In the genomic region with DNA sequence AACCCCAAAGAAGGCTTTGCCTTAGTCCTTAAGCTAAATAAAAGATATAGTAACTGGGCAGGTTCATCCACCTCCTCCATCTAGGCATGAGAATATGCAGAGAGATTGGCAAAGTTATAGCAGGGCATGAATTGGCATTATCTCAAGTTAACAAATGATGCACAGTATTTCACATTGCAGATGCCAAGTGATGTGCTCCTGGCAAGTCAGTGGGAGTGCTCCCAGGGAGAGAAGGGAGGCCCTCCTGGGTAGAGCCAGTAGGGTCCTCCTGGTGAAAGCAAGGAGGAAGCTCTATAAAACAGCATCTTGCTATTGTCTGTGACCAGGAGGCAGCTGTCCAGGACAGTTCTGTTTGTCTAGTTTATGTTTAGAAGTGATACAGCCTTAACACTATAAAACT, we compare ENCODE assay signal across 25 mouse cellular contexts.
A peak's percentile ranks its signal among the peaks of the same experiment; 100 is the strongest.
DNase-seq lines count a peak whose midpoint lies in the region; ATAC-seq and TF ChIP-seq lines count a peak whose summit lies in the region.
"Had no signal": no experiment of that assay in that cellular context is flagged by ENCODE, and none has a peak within 500 bp of the region (broad histone marks: within the 10 kb centered on the region; RNA-seq: fewer than 3 reads in every experiment).

No protein-coding gene starts in this region.

- no peaks in the 10 kb centered on the region for H3K4me1 ChIP-seq in forebrain, embryonic 13.5 days
- H3K4me1 ChIP-seq in forebrain, embryonic 12.5 days = no peaks in the 10 kb centered on the region
- H3K4me1 ChIP-seq in forebrain, embryonic 15.5 days = peaks cover 10% of the 10 kb centered on the region; the same call in 1 of the 2 replicates
- H3K4me1 ChIP-seq in forebrain, embryonic 10.5 days = no peaks in the 10 kb centered on the region
- no peaks in the 10 kb centered on the region for H3K4me1 ChIP-seq in forebrain, postnatal 0 days (ENCODE audit: insufficient read depth)

- ATAC-seq in forebrain, embryonic 13.5 days = no peak
- ATAC-seq in forebrain, embryonic 12.5 days (ENCODE audit: low FRiP score) = no peak
- ATAC-seq in forebrain, embryonic 15.5 days (replicated peaks) = peak; percentile 53; the same call in 1 of the 2 replicates
- ATAC-seq in forebrain, postnatal 0 days = no peak
- ATAC-seq: activated CD4-positive, CD25-positive, alpha-beta regulatory T cell, adult 4 months; CD4-positive, CD25-positive, alpha-beta regulatory T cell, adult 4 months; Patski had no signal

- no peak overlapping the region for H3K9ac ChIP-seq in forebrain, embryonic 13.5 days
- H3K9ac ChIP-seq in forebrain, embryonic 12.5 days = no peak overlapping the region
- H3K9ac ChIP-seq in forebrain, embryonic 15.5 days (replicated peaks) = no peak overlapping the region
- H3K9ac ChIP-seq in forebrain, postnatal 0 days = no peak overlapping the region
- H3K9ac ChIP-seq: embryonic facial prominence, embryonic 13.5 days; embryonic facial prominence, embryonic 15.5 days had no signal

- H3K27me3 ChIP-seq in forebrain, embryonic 13.5 days = no peaks in the 10 kb centered on the region
- no peaks in the 10 kb centered on the region for H3K27me3 ChIP-seq in forebrain, embryonic 12.5 days
- no peaks in the 10 kb centered on the region for H3K27me3 ChIP-seq in forebrain, embryonic 15.5 days
- no peaks in the 10 kb centered on the region for H3K27me3 ChIP-seq in forebrain, embryonic 10.5 days (ENCODE audit: poor library complexity, severe bottlenecking)
- H3K27me3 ChIP-seq in forebrain, postnatal 0 days (ENCODE audit: insufficient read depth, low read length) = no peaks in the 10 kb centered on the region
- H3K27me3 ChIP-seq: CH12.LX; embryonic facial prominence, embryonic 13.5 days; embryonic facial prominence, embryonic 15.5 days; Patski had no signal

- TF ChIP-seq CTCF in forebrain, postnatal 0 days (IDR thresholded peaks at IDR 0.05; ENCODE audit: low read depth) = no peak

- H3K27ac ChIP-seq in forebrain, embryonic 13.5 days = peak overlapping the region; percentile 67
- H3K27ac ChIP-seq in forebrain, embryonic 12.5 days = no peak overlapping the region
- peak overlapping the region; percentile 68 for H3K27ac ChIP-seq in forebrain, embryonic 15.5 days (replicated peaks)
- no peak overlapping the region for H3K27ac ChIP-seq in forebrain, embryonic 10.5 days
- H3K27ac ChIP-seq in forebrain, postnatal 0 days (ENCODE audit: low read depth, low read length) = peak overlapping the region; percentile 66
- H3K27ac ChIP-seq: embryonic facial prominence, embryonic 13.5 days; embryonic facial prominence, embryonic 15.5 days had no signal

- intact Hi-C loops in heart, postnatal 10 days (cut with DNase I) = no loop called here

- DNase-seq in forebrain, embryonic 10.5 days (ENCODE audit: extremely low spot score, low spot score) = no peak
- no peak for DNase-seq in forebrain, postnatal 0 days
- DNase-seq in heart, postnatal 10 days = no peak
- DNase-seq: adrenal gland, adult 8-10 months; adrenal gland, postnatal 14 days; adrenal gland, postnatal 36 days; B cell, adult 2 months; cerebellum, adult 11 months; cerebellum, adult 18-20 months; cerebellum, adult 8-10 months; cerebellum, adult 9-11 months; cerebellum, postnatal 14 days; cerebellum, postnatal 36 days; embryo, embryonic 11 days had no signal

- H3K9me3 ChIP-seq in forebrain, embryonic 13.5 days (replicated peaks) = no peaks in the 10 kb centered on the region
- H3K9me3 ChIP-seq in forebrain, embryonic 12.5 days = no peaks in the 10 kb centered on the region
- H3K9me3 ChIP-seq in forebrain, embryonic 15.5 days = no peaks in the 10 kb centered on the region
- no peaks in the 10 kb centered on the region for H3K9me3 ChIP-seq in forebrain, embryonic 10.5 days
- no peaks in the 10 kb centered on the region for H3K9me3 ChIP-seq in forebrain, postnatal 0 days (ENCODE audit: low read length)
- H3K9me3 ChIP-seq: embryonic facial prominence, embryonic 13.5 days; embryonic facial prominence, embryonic 15.5 days had no signal

- no peaks in the 10 kb centered on the region for H3K36me3 ChIP-seq in forebrain, embryonic 13.5 days (ENCODE audit: poor library complexity, severe bottlenecking)
- no peaks in the 10 kb centered on the region for H3K36me3 ChIP-seq in forebrain, embryonic 12.5 days (replicated peaks)
- H3K36me3 ChIP-seq in forebrain, embryonic 15.5 days = no peaks in the 10 kb centered on the region
- no peaks in the 10 kb centered on the region for H3K36me3 ChIP-seq in forebrain, embryonic 10.5 days (replicated peaks)
- H3K36me3 ChIP-seq in forebrain, postnatal 0 days (ENCODE audit: insufficient read depth) = no peaks in the 10 kb centered on the region
- H3K36me3 ChIP-seq: embryonic facial prominence, embryonic 13.5 days; embryonic facial prominence, embryonic 15.5 days; G1E had no signal

- H3K4me3 ChIP-seq in forebrain, embryonic 13.5 days = no peak overlapping the region
- H3K4me3 ChIP-seq in forebrain, embryonic 12.5 days (replicated peaks) = no peak overlapping the region
- H3K4me3 ChIP-seq in forebrain, embryonic 15.5 days = no peak overlapping the region
- no peak overlapping the region for H3K4me3 ChIP-seq in forebrain, embryonic 10.5 days
- H3K4me3 ChIP-seq in forebrain, postnatal 0 days (ENCODE audit: low read depth, low read length) = no peak overlapping the region
- H3K4me3 ChIP-seq: embryonic facial prominence, embryonic 13.5 days; embryonic facial prominence, embryonic 15.5 days; erythroblast, embryonic 14.5 days had no signal

- no peak overlapping the region for H3K4me2 ChIP-seq in forebrain, embryonic 13.5 days
- H3K4me2 ChIP-seq in forebrain, embryonic 12.5 days = no peak overlapping the region
- no peak overlapping the region for H3K4me2 ChIP-seq in forebrain, embryonic 15.5 days (replicated peaks)
- no peak overlapping the region for H3K4me2 ChIP-seq in forebrain, postnatal 0 days (ENCODE audit: low read depth)
- H3K4me2 ChIP-seq: embryonic facial prominence, embryonic 13.5 days; embryonic facial prominence, embryonic 15.5 days had no signal

Comparison
In these comparisons a context has a peak if more than half of its experiments do, and no peak if none do; other contexts are left out.
1. H3K27ac ChIP-seq: peak in forebrain, embryonic 13.5 days (single experiment), forebrain, embryonic 15.5 days (single experiment) and forebrain, postnatal 0 days (single experiment); none in forebrain, embryonic 12.5 days (single experiment) and forebrain, embryonic 10.5 days (single experiment).